Mouse (Mus musculus) embryo, embryonic 10.5 days (tissue): ENCODE results near the gene Kctd13.

Source experiments
- DNase-seq: peaks from one replicate; pipeline ENCODE4 v3.0.0-alpha.2; 2015; ENCODE audit warnings: low spot score

Gene Kctd13

DNA sequence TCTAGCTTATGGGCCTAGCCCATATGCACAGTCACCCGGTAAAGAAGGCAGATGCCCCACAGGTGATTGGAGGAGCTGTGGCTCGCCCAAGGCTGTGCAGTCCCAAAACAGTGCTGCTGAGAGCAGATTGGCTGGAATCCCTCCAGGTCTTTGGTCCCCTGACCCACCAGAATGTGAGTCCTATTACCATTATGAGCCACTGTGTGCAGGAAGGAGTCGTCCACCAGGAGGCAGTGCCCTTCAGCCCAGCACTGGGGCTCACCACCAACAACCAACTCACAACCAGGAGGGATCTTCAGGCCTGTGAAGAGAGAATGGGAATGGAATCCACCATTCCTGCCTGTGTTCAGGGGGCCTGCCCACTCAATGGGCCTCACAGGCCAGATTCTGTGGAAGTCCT, 17.9 kb downstream of the Kctd13 start:
- DNase-seq: peak; percentile 47

- no peak for DNase-seq
Observed at GRCm38 (mm10) chr7:126948626-126949025, 19.9 kb downstream of the Kctd13 start.

DNA sequence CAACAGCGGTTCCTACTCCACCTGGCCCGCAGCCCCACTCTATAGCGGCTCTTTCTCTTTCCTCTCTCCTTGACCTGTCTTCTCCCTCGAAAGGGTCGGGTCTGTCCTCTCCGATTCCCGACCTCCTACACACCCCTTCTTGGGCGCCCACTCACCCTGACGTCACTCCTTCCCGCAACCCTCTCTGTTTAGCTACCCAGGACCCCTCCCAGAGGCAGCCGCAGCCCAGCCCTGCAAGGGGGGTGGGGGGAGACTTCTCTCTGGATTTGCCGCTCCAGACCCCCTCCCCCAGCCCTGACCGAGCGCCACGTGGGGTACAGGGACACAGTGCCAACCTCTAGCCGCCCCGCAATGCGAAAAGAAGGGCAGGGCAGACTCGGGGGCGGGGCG, 20.7 kb downstream of the Kctd13 start, which contains the start of gene Asphd1:
Gene Asphd1 (minus strand): TSS at position 180 of the 390 bp plus-strand sequence.
- no peak for DNase-seq

DNA sequence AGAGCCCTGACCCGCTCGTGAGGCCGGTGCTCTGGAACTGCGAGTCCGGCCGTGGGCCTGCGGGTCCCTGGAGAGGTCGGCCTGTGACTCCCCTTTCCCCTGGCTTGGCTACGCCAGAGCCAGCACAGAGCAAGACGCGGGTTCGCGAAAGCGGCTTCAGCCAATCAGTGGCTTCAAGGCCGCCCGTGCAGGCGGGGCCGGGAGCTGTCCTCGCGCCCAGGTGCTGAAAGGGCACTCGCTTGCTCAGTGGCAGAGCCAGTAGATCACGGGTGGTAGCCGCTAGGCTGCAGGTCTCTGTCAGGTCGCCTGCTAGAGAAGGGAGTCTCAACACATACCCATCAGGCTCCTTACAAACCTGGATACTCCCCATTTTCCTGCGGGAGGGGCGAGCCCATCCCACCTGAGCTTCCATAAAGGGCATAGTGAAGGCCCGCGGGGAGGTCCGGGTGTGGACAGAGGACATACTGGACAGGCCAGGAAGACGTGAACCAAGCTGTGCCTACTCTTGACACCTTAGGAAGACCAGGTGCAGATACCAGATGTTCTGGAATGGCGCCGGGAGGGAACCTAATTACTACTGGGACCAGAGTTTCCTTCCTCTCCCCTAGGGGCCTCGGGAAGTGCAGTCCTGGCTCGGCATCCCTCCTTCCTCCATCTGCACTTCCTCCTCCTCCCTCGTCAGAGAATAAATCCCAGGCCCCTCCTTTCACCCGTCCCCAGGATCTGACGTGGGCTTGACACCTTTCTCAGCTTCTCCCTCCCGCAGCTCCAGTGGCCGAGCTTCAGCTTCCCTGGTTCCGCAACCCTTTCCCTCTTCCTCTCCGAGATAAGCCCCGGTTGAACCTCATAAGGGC, 21.3 kb downstream of the Kctd13 start, which contains the start of gene Sez6l2:
Gene Sez6l2 (plus strand): TSS at position 771 of the 854 bp plus-strand sequence.
- DNase-seq: peak; percentile 92

DNA sequence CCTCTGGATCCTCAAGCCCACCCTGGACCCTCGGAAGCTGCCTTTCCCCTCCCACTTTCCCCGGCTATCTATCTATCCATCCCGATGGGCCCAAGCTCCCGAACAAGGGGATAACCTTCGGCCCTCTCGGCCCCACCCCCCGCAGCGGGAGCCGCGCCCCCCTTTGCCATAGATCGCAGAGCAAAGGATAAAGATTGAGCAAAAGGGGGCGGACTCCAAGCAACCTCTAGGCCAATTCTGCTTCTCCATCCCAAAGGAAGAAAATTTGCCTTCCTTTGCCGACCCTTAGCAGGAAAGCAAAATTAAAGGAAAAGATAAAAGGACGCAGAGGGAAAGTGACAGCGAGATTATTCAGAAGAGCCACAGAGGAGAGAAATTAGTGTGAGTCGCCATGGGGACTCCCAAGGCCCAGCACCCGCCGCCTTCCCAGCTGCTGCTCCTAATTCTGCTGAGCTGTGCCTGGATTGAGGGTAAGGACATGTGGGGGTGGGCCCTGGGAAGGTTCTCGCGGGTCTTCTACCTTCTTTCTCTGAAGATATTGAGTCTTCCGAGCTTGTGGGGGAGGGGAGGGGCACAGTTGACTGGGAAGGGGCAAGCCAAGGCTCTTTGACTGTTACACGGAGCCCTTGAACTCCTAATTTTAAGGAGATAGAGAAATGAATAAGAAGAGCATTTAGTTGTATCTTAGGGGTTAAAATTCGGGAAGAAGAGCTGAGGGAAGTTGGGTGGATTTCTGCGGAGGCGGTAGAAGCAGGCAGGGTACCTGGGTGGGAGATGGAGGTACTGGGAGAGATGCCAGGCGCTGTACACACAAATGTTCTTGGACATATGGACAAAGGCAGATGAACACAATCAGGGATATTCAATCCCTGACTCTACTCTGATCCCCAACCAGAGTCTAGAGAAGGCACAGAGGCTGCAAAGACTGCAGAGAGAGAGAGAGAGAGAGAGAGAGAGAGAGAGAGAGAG, 22.3 kb downstream of the Kctd13 start:
- no peak for DNase-seq

DNA sequence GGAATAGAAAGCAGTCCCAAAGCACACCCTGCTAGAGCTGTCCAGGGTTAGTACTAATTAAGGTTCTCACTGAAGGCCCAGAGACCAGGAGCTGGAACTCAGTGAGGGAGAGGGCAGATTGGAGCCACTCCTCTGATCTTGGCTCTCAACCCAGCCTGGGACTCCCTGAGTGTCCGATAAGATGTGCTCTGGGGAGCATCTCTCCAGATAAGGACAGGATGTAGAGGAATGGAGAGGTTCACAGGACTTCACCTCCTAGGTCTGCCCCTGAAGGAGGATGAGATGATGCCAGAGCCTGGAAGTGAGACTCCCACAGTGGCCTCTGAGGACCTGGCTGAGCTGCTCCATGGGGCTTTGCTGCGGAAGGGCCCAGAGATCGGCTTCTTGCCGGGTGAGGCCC, 23.1 kb downstream of the Kctd13 start:
- no peak for DNase-seq

DNA sequence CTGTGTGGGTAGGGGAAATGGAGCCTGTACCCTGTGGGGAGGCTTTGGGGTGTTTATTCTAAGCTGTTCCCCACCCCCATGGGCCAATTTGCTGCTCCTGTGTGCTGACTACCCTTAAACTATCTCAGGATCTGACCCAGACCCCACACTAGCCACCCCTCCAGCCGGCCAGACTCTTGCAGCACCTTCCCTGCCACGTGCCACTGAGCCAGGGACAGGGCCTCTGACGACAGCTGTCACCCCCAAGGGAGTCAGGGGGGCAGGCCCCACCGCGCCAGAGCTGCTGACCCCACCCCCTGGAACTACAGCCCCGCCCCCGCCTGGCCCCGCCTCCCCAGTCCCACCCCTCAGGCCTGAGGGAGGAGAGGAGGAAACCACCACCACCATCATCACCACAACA, 24.0 kb downstream of the Kctd13 start:
- DNase-seq: no peak

DNA sequence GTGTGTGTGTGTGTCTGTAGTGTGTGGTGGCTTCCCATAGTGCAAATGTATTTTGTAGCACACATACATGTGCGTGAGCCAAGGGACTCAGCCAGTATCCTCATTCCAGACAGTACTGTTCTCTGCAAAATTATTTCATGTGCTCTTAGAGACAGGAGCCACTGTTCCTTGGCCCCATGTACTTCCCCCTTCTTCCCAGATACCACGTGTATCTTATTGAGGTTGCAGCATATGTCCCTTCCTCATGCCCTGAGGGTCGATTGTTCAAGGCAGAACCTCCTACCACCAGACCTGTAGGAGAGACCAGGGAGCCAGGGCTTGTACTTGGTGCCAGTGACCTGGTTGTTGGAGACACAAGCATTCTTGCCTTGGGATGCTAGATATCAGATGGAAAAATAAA, 26.4 kb downstream of the Kctd13 start:
- no peak for DNase-seq

DNA sequence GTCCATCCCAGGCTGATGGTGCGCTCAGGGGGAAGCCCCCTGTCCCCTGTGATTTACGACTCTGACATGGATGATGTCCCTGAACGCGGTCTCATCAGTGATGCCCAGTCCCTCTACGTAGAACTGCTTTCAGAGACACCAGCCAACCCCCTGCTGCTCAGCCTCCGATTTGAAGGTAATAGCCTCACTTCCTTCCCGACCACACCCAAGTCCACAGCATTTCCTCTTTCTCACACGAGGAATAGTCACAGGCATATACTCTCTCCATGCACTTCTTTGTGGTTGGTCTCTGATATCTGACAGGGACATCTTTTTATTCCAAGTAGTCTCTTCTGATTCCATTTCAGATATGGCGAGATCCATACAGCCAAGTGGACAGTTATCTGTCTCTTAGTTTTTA, 31.1 kb downstream of the Kctd13 start:
- no peak for DNase-seq

- DNase-seq: no peak
Observed at GRCm38 (mm10) chr7:126961095-126961494, 32.4 kb downstream of the Kctd13 start.

DNA sequence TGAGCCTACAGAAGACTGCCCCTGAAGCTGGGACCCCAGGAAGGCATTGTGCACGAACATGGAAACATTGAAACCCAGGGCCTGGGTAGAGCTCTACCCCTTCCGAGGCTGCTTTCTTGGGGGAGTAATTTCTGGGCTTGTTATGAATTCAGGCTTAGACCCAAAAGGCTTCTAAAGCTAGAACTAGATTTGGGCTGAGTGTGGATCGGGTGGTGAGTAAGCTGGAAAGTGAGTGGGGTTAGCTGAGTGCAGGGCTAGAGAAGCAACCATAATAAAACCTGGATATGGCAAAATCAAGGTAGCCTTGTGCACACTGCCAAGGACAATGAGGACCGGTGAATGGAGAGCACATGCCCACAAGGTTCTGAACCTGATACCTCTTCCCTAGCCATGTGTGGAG, 33.3 kb downstream of the Kctd13 start:
- DNase-seq: no peak

GRCm38 (mm10) chr7:126963548-126964286, 35.0 kb downstream of the Kctd13 start:
- peak; percentile 56 for DNase-seq

GRCm38 (mm10) chr7:126965568-126965967, 36.9 kb downstream of the Kctd13 start:
- DNase-seq: no peak

DNA sequence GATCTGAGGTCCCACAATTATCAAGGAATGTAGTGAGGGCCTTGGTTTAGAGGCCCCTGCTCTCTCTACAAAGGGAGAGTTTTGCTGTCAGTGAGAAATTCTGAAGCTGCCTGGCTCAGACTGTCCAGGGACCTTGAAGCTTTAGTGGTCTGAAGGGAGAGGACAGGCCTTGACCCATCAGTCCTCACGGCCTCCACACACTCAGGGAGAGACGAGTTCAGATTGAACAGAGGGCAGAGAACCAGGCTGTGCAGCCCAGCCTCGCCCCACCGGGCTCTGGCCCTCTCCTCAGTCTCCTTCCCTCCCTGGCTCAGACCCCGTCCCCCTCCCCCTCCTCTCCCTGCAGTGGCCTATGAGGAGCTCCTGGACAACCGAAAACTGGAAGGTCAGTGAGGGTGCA, 38.7 kb downstream of the Kctd13 start:
- DNase-seq: no peak

- DNase-seq: no peak
Observed at GRCm38 (mm10) chr7:126975493-126975892, 46.8 kb downstream of the Kctd13 start.

GRCm38 (mm10) chr7:126975893-126975949, 47.0 kb downstream of the Kctd13 start, which contains the start of gene Cdipt:
Gene Cdipt, plus strand, starts transcription at chr7:126975914.
- no peak for DNase-seq

GRCm38 (mm10) chr7:126975950-126976866, 47.5 kb downstream of the Kctd13 start, which contains the start of gene Cdiptos:
Gene Cdiptos, minus strand, starts transcription at chr7:126976098.
- peak; percentile 98 for DNase-seq

DNA sequence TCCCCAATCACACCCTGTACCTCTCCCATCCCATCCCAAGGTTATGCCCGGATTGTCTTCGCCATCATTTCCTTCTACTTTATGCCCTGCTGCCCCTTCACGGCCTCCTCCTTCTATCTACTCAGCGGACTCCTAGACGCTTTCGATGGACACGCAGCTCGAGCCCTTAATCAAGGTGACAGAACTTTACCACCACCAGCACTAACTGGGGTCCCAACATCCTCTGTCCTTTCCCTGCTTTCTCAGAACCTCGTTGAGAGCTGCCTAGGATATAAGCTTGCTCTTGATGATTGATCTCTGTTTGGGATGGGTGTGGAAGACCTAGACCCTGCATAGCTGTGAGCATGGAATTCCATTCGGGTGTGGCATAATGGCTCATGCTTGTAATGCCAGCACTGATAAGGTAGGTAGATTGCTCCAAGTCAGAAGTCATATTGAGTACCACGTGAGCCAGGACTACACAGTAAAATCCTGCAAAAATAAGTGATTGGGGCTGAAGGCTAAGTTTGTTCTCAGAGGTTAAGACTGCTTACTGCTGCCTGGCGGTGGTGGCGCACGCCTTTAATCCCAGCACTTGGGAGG, 48.3 kb downstream of the Kctd13 start:
- peak; percentile 18 for DNase-seq

DNA sequence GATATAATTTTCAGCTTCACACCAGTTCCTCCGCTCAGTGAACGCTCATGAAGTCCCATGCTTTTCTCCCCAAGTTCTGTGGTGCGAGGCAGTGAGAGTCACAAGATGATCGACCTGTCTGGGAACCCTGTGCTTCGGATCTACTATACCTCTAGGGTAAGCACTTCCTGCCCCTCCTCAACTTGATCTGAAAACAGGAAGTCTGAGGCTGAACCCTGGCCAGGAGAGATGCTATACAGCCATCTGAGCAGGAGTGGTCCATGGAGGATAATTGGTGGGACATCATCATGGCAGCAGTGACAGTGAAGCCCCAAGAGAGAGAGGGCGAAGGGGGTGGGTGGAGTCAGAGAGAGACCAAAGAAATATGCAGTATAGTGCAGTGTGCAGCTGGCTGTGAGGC, 50.2 kb downstream of the Kctd13 start:
- no peak for DNase-seq

- no peak for DNase-seq
Observed at GRCm38 (mm10) chr7:126981601-126982000, 52.9 kb downstream of the Kctd13 start.

DNA sequence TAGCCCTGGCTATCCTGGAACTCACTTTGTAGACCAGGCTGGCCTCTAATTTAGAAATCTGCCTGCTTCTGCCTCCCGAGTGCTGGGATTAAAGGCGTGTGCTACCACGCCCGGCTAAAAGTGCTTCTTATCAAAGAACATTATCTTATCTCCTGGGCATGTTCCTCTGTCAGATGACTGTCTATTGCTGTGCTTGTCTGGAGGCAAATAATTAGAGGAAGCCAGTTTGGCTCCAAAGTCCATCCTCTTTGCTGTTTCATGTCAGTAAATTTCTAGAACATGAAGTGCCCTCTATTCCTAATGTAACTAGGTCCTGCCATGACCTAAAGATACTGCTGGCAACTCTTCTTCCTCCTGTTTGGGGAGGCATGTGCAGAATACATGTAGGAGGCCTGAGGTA, 53.4 kb downstream of the Kctd13 start:
- DNase-seq: no peak
